Mouse (Mus musculus): ENCODE results near the gene Olfr1373.
"Not testable (repeated sequence)": the region's sequence is repeated elsewhere in the genome, so short reads cannot be mapped to it uniquely, and the experiment has no call there.

Gene Olfr1373

GRCm38 (mm10) chr11:52145428-52145827, at the start of gene Olfr1373:
Gene Olfr1373 (minus strand): TSS chr11:52145528.
- not testable (repeated sequence) for DNase-seq

GRCm38 (mm10) chr11:52180651-52181050, 35.3 kb upstream of the Olfr1373 start:
- DNase-seq: not testable (repeated sequence)

- DNase-seq: peak; percentile 36
Measured at GRCm38 (mm10) chr11:52179897-52180296, 34.6 kb upstream of the Olfr1373 start.

DNA sequence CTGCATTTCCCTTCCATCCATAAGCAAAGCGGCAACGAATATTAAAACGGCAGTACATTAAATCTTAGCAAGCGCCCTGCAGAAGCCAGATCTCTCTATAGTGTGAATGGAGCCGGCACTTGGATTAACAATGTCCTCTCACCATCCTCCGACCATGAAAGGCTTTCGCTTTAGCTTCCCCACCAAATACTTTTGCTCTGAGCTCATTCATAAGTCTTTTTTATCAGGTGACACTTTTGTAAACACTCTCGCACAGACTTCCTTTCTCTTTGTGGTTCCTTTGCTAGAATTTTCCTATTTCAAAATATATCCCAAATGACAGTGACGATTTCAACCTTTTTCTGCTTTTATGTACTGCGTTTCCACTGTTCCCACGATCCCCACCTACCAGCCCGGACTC, 23.1 kb upstream of the Olfr1373 start:
- DNase-seq: peak; percentile 19

DNA sequence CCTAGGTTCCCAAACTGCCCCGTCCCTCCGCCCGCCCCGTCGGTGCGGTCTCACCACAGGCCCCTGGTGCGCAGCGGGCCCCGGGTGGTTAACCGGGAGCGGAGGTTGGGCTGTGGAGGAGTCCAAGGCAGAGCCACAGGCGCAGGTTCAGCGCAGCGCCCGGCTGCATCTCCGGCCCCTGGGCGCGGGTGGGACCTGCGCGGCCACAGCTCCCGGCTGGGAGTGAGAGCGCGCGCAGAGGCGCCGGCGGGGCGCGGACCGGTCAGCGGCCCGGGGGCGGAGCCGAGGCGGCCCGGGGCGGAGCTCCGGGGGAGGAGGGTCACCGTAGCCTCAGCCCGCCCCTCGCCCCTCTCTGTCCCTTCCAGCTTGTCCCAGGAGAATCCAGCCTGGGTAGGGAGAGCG, 22.6 kb upstream of the Olfr1373 start:
- DNase-seq: peak; percentile 15

DNA sequence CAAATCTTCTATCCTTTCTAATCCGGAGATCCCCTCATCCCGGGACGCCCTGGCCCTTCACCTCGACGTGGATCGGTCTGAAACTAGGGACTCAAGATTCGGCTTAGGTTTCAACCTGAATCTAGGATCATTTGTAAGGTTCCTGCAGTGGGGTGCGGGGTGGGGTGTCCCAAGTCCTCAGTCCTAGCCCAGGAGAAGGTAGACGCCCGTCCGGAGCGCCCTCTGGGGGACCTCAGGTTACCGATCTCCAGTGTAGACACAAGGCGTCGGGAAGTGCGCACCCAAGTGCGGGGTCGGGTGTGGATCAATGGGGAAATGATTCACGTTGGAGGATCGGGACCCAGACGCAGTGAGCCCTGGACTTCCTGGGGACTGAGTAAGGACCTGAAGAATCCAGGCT, 21.8 kb upstream of the Olfr1373 start:
- DNase-seq: peak; percentile 64

DNA sequence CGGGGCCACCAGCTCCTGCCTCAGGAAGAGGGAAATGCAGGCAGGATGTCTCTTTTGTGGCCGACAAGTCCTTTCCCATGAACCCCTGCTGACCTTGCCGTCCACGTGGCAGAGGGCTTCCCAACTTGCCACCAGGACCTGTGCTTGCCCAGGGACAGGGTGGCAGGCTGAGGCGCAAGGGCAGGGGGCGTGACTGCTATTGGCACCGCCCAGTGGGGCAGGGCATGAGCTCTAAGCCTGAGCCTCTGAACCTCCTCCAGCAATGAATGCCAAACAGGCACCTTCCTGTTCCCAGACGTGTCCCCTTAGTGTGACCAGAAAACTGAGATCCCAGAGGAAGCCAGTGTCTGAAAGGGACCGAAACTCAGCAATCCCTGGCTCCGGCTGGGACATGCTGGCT, 18.6 kb upstream of the Olfr1373 start:
- peak; percentile 78 for DNase-seq

- DNase-seq: peak; percentile 78
Measured at GRCm38 (mm10) chr11:52143675-52144074, 1.7 kb downstream of the Olfr1373 start.

- no peak for DNase-seq
Measured at GRCm38 (mm10) chr11:52130451-52131068, 14.8 kb downstream of the Olfr1373 start.

- DNase-seq: peak; percentile 22
Measured at GRCm38 (mm10) chr11:52129621-52130450, 15.5 kb downstream of the Olfr1373 start.

DNA sequence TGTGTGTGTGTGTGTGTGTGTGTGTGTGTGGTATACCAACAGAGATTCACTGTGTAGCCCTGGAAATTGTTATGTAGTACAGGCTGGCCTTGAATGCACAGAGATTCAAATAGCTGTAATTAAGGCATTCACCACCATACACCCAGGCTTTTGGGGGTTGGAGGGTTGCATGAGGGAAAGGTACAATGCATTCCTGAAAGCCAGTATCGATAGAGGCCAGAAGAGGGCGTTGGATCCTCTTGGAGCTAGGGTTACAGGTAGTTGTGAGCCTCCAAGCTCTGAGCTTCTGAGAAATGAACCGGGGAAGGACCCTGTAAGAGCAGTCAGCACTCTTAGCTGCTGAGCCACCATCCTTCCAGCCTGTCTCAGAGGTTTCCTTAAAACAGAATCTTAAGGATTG, 16.2 kb downstream of the Olfr1373 start:
- DNase-seq: peak; percentile 37

DNA sequence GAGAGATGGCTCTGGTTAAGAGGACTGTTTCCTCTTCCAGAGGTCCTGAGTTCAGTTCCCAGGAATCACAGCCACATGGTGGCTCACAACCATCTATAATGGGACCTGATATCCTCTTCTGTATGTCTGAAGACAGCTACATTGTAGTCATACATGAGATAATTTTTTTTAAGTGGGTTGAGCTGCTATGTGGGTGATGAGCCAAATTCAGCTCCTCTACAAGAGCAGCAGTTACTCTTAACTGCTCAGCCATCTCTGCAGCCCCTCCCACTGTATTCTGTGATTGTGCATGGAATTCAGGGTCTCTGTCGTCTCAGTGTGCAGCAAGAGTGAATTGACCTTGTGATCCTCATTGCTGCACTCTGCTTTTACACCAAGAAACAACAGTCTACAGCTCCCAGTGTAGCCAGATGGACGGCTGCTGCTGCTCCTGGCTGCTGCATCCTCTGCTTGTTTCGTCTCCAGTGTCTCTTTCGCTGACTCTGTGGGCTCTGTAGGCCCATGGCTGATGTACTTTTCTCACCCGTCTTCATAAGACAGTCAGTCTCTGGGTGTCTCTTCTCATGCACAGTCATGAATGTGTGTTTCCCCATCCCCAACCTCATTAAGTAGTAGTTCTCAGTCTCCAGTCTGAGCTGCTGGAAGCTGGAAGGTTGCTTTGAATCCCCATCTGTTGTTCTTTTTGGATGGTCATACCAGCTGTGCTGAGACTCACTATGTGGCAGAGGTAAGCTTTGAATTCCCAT, 16.8 kb downstream of the Olfr1373 start:
- DNase-seq: no peak

DNA sequence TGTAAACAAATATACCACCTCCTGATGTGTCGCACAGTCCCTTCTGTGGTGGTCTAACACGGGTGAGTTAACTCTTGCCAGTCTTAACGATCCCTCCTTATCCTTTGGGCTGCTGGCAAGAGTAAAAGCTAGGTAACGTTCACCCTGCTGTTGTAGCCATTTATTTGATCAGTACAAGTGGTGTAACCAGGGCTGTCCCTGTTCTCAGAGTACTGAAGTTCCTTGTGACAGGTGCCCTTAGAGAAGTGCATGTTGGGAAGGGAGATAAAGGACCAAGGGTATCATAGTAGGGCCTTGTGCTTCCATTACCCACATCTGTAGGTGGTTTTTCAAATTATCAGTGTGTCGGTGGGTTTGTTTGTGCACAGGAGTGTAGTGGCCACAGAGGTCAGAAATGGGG, 17.6 kb downstream of the Olfr1373 start:
- DNase-seq: no peak

- no peak for DNase-seq
Measured at GRCm38 (mm10) chr11:52127169-52127568, 18.2 kb downstream of the Olfr1373 start.

DNA sequence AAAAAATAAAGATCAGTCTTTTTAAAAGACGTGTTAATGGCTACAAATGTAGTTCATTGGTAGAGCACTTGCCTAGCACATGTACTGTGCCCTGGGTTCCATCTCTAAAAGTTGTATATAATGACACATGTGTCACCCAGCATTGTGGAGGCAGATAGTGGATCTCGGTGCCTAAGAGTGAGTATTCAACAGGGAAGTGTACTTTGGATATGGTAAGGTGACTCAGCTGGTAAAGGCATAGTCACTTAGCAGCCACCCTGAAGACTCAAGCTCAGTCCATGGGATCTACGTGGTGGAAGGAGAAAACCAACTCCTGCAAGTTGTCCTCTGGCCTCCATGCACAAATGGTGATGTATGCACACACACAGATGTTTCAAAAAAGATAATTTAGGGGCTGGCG, 20.9 kb downstream of the Olfr1373 start:
- no peak for DNase-seq

- DNase-seq: no peak
Measured at GRCm38 (mm10) chr11:52122045-52122444, 23.3 kb downstream of the Olfr1373 start.

- not testable (repeated sequence) for DNase-seq
Measured at GRCm38 (mm10) chr11:52120415-52120814, 24.9 kb downstream of the Olfr1373 start.

GRCm38 (mm10) chr11:52117156-52117555, 28.2 kb downstream of the Olfr1373 start:
- no peak for DNase-seq

DNA sequence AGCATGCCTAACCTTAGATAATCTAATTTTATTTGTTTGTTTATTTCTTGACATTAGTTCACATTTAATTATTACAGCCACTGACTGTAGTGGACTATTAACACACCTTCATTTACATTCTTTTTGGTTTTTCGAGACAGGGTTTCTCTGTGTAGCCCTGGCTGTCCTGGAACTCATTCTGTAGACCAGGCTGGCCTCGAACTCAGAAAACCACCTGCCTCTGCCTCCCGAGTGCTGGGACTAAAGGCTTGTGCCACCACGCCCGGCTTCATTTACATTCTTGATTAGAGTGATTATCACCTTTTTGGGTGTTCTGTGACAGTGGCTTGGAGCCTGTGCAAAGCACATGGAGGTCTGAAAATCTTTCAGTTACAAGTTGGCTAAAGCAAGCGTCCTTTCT, 29.2 kb downstream of the Olfr1373 start:
- DNase-seq: not testable (repeated sequence)

- DNase-seq: no peak
Measured at GRCm38 (mm10) chr11:52115479-52115878, 29.8 kb downstream of the Olfr1373 start.

DNA sequence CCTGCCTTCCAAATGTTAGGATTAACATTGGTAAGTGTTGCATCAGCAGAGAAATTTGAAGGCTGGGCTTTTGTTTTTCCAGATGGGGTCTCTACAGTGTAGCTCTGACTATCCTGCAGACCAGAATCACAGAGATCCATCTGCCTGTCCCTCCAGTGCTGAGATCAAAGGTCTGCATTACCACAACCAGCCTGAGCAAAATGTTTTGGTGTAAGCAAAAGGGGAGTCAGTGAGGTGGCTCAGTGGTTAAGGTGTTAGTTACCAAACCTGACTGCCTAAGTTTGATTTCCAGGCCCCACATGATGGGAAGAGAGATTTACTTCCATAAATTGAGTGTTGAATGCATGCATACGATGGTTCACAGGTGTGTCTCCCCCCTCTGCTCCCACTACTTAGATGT, 35.9 kb downstream of the Olfr1373 start:
- no peak for DNase-seq

GRCm38 (mm10) chr11:52108796-52109195, 36.5 kb downstream of the Olfr1373 start:
- DNase-seq: no peak

GRCm38 (mm10) chr11:52106438-52106837, 38.9 kb downstream of the Olfr1373 start:
- DNase-seq: no peak

GRCm38 (mm10) chr11:52106037-52106436, 39.3 kb downstream of the Olfr1373 start:
- no peak for DNase-seq

Data from lung, postnatal 36 days (tissue).